Mouse (Mus musculus): Measurements from ENCODE around the gene Ghrl. TPM values are rescaled to one million over a fixed set of nuclear protein-coding genes. Genes with fewer than 3 reads are reported as not detected.

The Ghrl gene
- polyA plus RNA-seq, 2 experiments from 2014 or later = not detected

DNA sequence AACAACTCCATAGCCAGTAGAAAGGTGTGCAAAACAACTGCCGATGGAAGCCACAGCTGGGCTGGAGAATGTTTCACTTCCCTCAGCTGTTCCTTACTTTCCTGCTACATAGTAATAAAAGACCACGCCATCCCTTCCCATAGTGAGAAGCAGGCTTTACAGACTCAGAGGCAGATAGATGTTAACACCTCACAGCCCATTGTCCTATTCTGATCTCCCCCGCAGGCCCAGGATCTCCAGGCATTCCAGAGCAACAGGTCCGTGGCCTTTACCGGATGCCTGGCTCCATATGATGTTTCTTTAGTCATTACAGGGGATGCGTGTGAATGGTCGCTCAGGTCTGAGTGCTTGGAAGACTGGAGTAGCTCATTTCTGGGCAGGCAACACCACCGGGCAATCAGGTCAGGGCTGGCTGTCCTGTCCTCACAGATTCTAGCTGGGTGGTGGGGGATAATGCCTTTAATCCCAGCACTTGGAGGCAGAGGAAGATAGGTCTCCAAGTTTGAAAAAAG lies 52.0 kb downstream of the Ghrl start:
- ATAC-seq = no peak

Other genes with a start within 250 kb of the Ghrl start
- not detected for gene Il17rc, start 248.5 kb downstream of the Ghrl start, polyA plus RNA-seq (2017; shearing (Covaris generic))
- 1 to 10 TPM; 7.3 to 8.4 TPM for gene Creld1, start 236.6 kb downstream of the Ghrl start, polyA plus RNA-seq (2017; shearing (Covaris generic))
- not detected for gene Prrt3, start 217.9 kb downstream of the Ghrl start, polyA plus RNA-seq (2017; shearing (Covaris generic))
- gene Emc3, start 188.2 kb downstream of the Ghrl start, polyA plus RNA-seq (2017; shearing (Covaris generic)) = 10 to 100 TPM; 56.2 to 68.2 TPM
- 1 to 10 TPM; 2.0 to 3.2 TPM for gene Fancd2, start 188.2 kb downstream of the Ghrl start, polyA plus RNA-seq (2017; shearing (Covaris generic))
- gene Fancd2os, start 119.2 kb downstream of the Ghrl start, polyA plus RNA-seq (2017; shearing (Covaris generic)) = not detected
- gene Brk1, start 115.1 kb downstream of the Ghrl start, polyA plus RNA-seq (2017; shearing (Covaris generic)) = 100 to 1,000 TPM; 273 to 296 TPM
- gene Vhl, start 95.9 kb downstream of the Ghrl start, polyA plus RNA-seq (2017; shearing (Covaris generic)) = 10 to 100 TPM; 10.4 to 17.3 TPM
- 10 to 100 TPM; 27.3 to 40.1 TPM for gene Irak2, start 81.4 kb downstream of the Ghrl start, polyA plus RNA-seq (2017; shearing (Covaris generic))
- 1 to 10 TPM; 3.6 to 10.0 TPM for gene Tatdn2, start 22.8 kb downstream of the Ghrl start, polyA plus RNA-seq (2017; shearing (Covaris generic))
- gene Sec13, start 20.9 kb upstream of the Ghrl start, polyA plus RNA-seq (2017; shearing (Covaris generic)) = 100 to 1,000 TPM; 143 to 177 TPM

Measured in CD4-positive, CD25-positive, alpha-beta regulatory T cell, adult 4 months (primary cell).